Mouse (Mus musculus) spleen, adult 2 months (tissue): ENCODE measurements around the gene Gm21860.
"Not testable (repeated sequence)": the region's sequence is repeated elsewhere in the genome, so short reads cannot be mapped to it uniquely, and the experiment has no call there.

Experiments
- CTCF ChIP-seq: fragments of 200-500 bp; IDR thresholded peaks from 2 replicates; pipeline ENCODE4 v1.5.1; 2011; ENCODE audit warnings: mild to moderate bottlenecking, inconsistent platforms; ENCODE audit not compliant: insufficient read depth, insufficient read length, insufficient replicate concordance; ENCODE audit errors: extremely low read depth
- POLR2A ChIP-seq: fragments of 200-500 bp; IDR thresholded peaks from 2 replicates; pipeline ENCODE4 v1.6.1; 2011; ENCODE audit warnings: low read depth, low read length, inconsistent platforms

DNA sequence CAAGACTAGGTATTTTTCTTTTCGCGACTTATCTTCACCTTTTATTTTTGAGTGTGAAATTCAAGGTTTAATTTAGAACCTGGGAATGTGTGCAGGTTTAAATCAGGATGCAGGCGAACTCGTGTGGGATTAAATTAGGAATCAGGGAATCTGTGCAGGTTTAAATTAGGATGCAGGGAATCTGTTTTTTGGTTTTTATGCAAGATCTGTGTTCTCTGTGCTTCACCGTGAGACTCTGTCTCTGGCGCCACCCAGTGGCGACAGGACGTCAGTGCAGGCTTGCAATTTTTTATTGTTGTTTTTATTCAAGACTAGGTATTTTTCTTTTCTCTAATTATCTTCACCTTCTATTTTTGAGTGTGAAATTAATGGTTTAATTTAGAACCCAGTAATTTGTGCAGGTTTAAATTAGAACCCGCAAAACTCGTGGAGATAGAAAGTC is 22.5 kb downstream of the Gm21860 start:
- TF ChIP-seq CTCF, POLR2A: not testable (repeated sequence)
